Mouse (Mus musculus): Measurements from ENCODE around the gene Mbl1.

DNA sequence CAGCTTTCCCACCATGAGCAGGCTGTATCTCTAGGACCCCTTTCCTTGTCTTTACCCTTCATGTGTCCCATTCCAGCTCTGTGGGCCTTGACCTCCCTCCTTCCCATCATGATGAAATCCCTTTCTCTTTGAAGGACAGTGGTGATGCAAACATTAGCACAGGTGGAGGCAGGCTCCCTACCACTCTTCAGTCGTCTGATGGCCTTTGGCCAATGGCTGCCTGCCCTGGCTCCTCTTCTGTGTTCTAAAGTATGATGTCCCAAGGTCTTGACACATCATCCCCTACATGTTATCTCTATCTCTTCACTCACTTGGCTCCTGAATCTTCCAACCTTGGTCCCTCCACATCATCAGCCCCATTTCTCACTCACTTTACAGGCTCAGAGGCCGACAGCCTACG, 35.0 kb upstream of the Mbl1 start:
- TF ChIP-seq CTCF (IDR thresholded peaks at IDR 0.05; ENCODE audit: low read depth) (no peak), EP300 (IDR thresholded peaks at IDR 0.05; ENCODE audit: low read depth) (no peak)
